Mouse (Mus musculus) liver, embryonic 14.5 days (tissue): ENCODE results near the gene Adcy4. TPM values are rescaled to one million over a fixed set of nuclear protein-coding genes. Genes with fewer than 3 reads are reported as not detected.

Source experiments
- ATAC-seq: fragments of 200-750 bp; cut with Nextera tagmentation; 2 replicates; pipeline ENCODE4 v1.8.0; 2017; ENCODE audit warnings: moderate number of reproducible peaks, mild to moderate bottlenecking, moderate library complexity; ENCODE audit not compliant: insufficient read depth
- DNase-seq, 3 experiments: peaks; one replicate each; pipeline ENCODE4 v3.0.0-alpha.2; 2012 to 2013; ENCODE audit warnings: low read depth in 3 of 3, low spot score in 3 of 3
- H3K27ac ChIP-seq: fragments of 300-500 bp; sonication (generic); 2 replicates; pipeline ENCODE4 v1.5.1; 2014; ENCODE audit warnings: moderate library complexity, mild to moderate bottlenecking, control low read depth, inconsistent platforms
- H3K27me3 ChIP-seq: fragments of 300-500 bp; sonication (generic); 2 replicates; pipeline ENCODE4 v1.6.1; 2014; ENCODE audit warnings: mild to moderate bottlenecking, low read length, moderate library complexity; ENCODE audit not compliant: control insufficient read depth, insufficient read depth
- H3K36me3 ChIP-seq: fragments of 300-500 bp; sonication (generic); replicated peaks from 2 replicates; pipeline ENCODE4 v1.6.1; 2014; ENCODE audit warnings: low read depth; ENCODE audit not compliant: control insufficient read depth, insufficient read depth
- H3K4me1 ChIP-seq, 2 experiments: fragments of 200-500 bp in 1 of 2; fragments of 300-500 bp in 1 of 2; sonication (generic) in 1 of 2; replicated peaks; 2 replicates each; pipeline ENCODE4 v1.6.1; 2012 to 2014; ENCODE audit warnings: antibody characterized with exemption in 1 of 2, inconsistent platforms in 1 of 2, low read length in 1 of 2; ENCODE audit not compliant: control insufficient read depth in 2 of 2, insufficient read depth in 2 of 2
- H3K4me2 ChIP-seq: fragments of 300-500 bp; sonication (generic); 2 replicates; pipeline ENCODE4 v1.6.1; 2014; ENCODE audit warnings: low read depth, mild to moderate bottlenecking, control low read depth, moderate library complexity
- H3K4me3 ChIP-seq, 2 experiments: fragments of 200-500 bp in 1 of 2; fragments of 300-500 bp in 1 of 2; sonication (generic) in 1 of 2; 2 replicates each; pipeline ENCODE4 v1.5.1; 2012 to 2014; ENCODE audit warnings: low read depth in 2 of 2, low read length in 2 of 2, mild to moderate bottlenecking in 2 of 2, control low read depth in 1 of 2, inconsistent platforms in 1 of 2, moderate library complexity in 1 of 2; ENCODE audit not compliant: insufficient read depth in 1 of 2
- H3K9ac ChIP-seq: fragments of 300-500 bp; sonication (generic); replicated peaks from 2 replicates; pipeline ENCODE4 v1.6.1; 2014; ENCODE audit warnings: mild to moderate bottlenecking, control low read depth, moderate library complexity
- H3K9me3 ChIP-seq: fragments of 300-500 bp; sonication (generic); 2 replicates; pipeline ENCODE4 v1.6.1; 2016; ENCODE audit warnings: low read length, mixed read lengths; ENCODE audit not compliant: control insufficient read depth
- CTCF ChIP-seq: IDR thresholded peaks from 2 replicates; pipeline ENCODE4 v1.5.1; 2016; ENCODE audit warnings: antibody characterized with exemption, low read depth, control low read depth
- EP300 ChIP-seq: IDR thresholded peaks from 2 replicates; pipeline ENCODE4 v1.6.1; 2016; ENCODE audit warnings: antibody characterized with exemption, low read depth
- WGBS: fragments of 180-500 bp; shearing (Covaris S2); extraction: QIAGEN DNeasy Blood & Tissue Kit; methylation state at CpG from one replicate; pipeline ENCODE4 v1.1.7; 2014; ENCODE audit not compliant: insufficient replicate concordance; 5-methylcytosine and 5-hydroxymethylcytosine counted together
- polyA plus RNA-seq, 2 experiments: library from polyadenylated mRNA; depleted of rRNA in 1 of 2; stranded (reverse) in 1 of 2; unstranded in 1 of 2; fragments of >200 nt; fragmentation: Nextera tagmentation in 1 of 2; extraction: Ambion mirVana in 1 of 2; gene quantifications; 2 replicates each; pipeline versions ENCODE4 v1.2.1 to v1.2.3; 2012 to 2014

The Adcy4 gene
- polyA plus RNA-seq, 2 experiments, result 0.66 to 1.0 TPM

DNA sequence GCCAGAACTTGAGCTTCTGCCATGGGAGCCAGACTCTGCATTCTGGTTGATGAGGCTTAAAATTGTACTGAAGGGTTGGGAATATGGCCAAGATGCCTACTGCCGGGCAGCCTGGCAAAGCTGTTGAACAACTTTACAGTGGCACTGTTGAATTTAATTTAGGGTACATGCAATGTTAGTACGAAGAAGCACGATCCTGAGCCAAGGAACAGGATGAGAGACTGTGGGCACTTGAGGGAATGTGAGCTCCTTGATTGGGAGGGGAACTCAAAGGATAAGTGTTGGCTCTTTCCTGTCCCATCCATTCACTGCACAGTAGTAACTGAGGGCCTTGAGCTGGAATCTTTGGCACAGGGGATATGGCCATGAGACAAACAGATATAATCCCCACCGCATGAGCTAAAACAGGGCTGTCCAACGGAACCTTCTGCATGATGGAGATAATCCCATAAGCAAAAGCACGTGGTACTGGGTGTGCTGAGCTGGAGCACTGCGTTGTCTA is 53.3 kb downstream of the Adcy4 start:
- WGBS, result 56% methylated on average over 7 of the region's 7 CpGs
- no peak for TF ChIP-seq EP300
- no peak for TF ChIP-seq CTCF
- Histone ChIP-seq H3K9ac (no peak overlapping the region), H3K4me2 (no peak overlapping the region), H3K27ac (no peak overlapping the region), H3K9me3 (no peaks in the 10 kb centered on the region), H3K27me3 (no peaks in the 10 kb centered on the region), H3K4me3 (no peak overlapping the region), H3K4me1 (no peaks in the 10 kb centered on the region), H3K36me3 (no peaks in the 10 kb centered on the region)
- ATAC-seq (peak; percentile 35; the same call in 1 of the 2 replicates), DNase-seq (no peak)

DNA sequence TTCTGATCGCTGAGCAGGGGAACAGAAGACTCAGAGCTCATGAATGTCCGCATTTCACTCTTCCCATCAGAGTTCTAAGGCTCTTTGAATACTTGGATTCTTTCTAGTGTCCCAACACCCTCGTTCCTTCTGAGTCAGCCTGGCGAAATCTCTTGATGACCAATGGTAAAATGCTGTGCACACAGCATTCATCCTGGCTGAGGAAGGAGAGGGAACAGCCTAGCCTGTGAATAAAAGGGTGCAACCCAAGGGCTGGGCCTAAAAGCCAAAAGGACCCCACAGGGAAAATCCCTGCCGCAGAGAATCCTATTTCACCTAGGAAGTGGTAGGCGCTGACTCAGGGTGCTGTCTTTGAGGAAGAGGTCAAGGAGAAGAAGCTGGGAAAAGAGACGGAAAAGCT is 53.8 kb downstream of the Adcy4 start:
- H3K4me3 ChIP-seq, result no peak overlapping the region
- no peak overlapping the region for H3K27ac ChIP-seq
- H3K27me3 ChIP-seq, result no peaks in the 10 kb centered on the region
- no peaks in the 10 kb centered on the region for H3K4me1 ChIP-seq
- 59% methylated on average over 7 of the region's 7 CpGs for WGBS
- no peak overlapping the region for H3K9ac ChIP-seq
- TF ChIP-seq CTCF, result no peak
- no peak for TF ChIP-seq EP300
- ATAC-seq (no peak), DNase-seq (no peak)
- no peaks in the 10 kb centered on the region for H3K9me3 ChIP-seq
- no peaks in the 10 kb centered on the region for H3K36me3 ChIP-seq
- no peak overlapping the region for H3K4me2 ChIP-seq

DNA sequence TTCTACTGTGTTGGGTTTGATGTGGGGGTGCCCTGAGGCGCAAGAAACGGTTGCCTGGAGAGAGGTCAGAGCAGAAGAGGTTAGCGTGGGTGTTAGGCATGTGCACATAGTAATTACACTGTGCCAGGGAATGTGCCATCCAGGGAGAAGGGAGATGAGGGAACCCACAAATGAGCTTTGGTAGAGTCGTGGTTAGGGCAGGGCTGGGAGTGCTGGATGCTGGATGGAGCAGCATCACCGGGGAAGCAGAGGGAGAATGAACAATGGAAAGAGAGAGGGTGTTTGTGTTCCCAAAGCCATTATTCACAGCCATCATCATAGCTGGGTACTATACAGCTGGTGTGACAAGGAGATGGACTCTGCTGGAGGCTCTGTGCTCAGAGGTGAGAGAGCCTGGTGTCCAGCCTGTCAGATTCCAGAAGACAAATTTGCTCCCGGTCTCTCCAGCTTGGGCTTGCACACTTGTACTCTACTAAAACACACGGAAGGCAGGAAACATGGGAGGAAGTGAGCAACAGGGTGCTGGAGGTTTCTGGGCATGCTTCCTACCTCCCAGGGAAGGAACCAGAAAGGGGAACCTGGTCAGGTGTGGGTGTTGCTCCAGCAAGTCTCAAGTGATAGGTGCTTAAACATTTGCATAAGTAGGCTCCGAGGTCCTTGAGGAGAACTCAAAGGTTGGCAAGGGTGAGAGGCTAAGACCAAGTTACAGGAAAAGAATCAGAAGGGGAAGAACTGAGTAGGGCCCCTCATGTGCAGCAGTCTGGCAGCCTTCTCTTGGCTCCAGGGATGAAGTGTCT is 55.8 kb downstream of the Adcy4 start:
- no peak overlapping the region for H3K4me2 ChIP-seq
- no peak overlapping the region for H3K4me3 ChIP-seq
- ATAC-seq (no peak), DNase-seq (no peak)
- no peaks in the 10 kb centered on the region for H3K36me3 ChIP-seq
- H3K27me3 ChIP-seq, result no peaks in the 10 kb centered on the region
- peaks cover 12 to 13% of the 10 kb centered on the region in 2 experiments; a peak in 3 of 4 replicates for H3K4me1 ChIP-seq
- H3K9me3 ChIP-seq, result no peaks in the 10 kb centered on the region
- 44% methylated on average over 8 of the region's 8 CpGs for WGBS
- TF ChIP-seq EP300 (no peak), CTCF (no peak)
- H3K27ac ChIP-seq, result no peak overlapping the region
- no peak overlapping the region for H3K9ac ChIP-seq

DNA sequence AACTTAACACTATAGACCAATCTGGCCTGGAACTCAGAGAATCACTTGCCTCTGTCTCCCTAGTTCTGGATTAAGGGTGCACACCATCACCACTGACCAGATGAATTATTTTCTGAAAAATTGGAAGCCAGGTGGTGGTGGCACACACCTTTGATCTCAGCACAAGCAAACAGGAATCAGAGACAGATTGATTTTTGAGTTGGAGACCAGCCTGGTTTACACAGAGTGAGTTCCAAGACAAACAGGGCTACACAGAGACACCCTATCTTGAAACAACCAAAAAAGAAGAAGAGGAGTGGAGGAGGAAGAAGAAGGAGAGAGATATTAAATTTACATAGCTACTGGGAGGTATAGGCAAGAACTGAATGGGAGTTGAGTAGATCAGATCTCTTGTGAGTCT is 57.6 kb downstream of the Adcy4 start:
- Histone ChIP-seq H3K4me1 (peaks cover 20% of the 10 kb centered on the region in 2 experiments; a peak in 3 of 4 replicates), H3K9me3 (no peaks in the 10 kb centered on the region), H3K27ac (no peak overlapping the region), H3K9ac (no peak overlapping the region), H3K27me3 (no peaks in the 10 kb centered on the region), H3K4me3 (no peak overlapping the region), H3K36me3 (no peaks in the 10 kb centered on the region), H3K4me2 (no peak overlapping the region)
- ATAC-seq, result no peak
- TF ChIP-seq CTCF (no peak), EP300 (no peak)
- no peak for DNase-seq

DNA sequence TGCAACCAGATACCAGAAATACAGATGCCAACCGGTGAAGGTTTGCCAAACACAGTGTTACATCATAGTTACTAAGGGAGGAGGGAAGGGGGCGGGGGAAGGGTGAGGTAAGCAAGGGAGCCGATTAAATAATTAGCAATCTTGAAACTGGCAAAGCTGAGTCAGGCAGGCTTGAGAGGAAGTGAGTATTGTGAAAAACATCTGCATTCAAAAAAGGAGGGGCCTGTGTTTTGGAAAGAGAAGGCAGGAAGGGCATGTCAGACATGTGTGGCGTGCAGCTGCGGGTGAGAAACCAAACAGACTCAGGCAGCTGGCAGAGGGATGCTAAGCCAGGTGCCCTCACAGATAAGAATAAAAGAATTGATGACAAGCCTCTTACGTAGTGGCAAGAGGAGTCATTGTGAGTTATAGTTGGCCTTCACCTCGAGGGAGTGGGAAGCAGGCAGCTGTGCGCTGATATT is 59.5 kb downstream of the Adcy4 start:
- ATAC-seq (no peak), DNase-seq (no peak)
- TF ChIP-seq EP300 (0 out of 2 replicates have a peak, but pooled peaks have one; percentile 24), CTCF (no peak)
- WGBS, result 22% methylated on average over 8 of the region's 8 CpGs
- no peaks in the 10 kb centered on the region for H3K27me3 ChIP-seq
- no peak overlapping the region for H3K4me3 ChIP-seq
- H3K4me1 ChIP-seq, result peaks cover 20 to 21% of the 10 kb centered on the region in 2 experiments; a peak in 3 of 4 replicates
- no peaks in the 10 kb centered on the region for H3K36me3 ChIP-seq
- no peak overlapping the region for H3K9ac ChIP-seq
- H3K4me2 ChIP-seq, result no peak overlapping the region
- H3K27ac ChIP-seq, result no peak overlapping the region
- H3K9me3 ChIP-seq, result no peaks in the 10 kb centered on the region
